Mouse (Mus musculus): ENCODE measurements around the gene Nup160.

- TF ChIP-seq CTCF (IDR thresholded peaks at IDR 0.05; ENCODE audit: borderline replicate concordance, extremely low read depth, insufficient read depth, insufficient read length) (no peak), POLR2A (IDR thresholded peaks at IDR 0.05; ENCODE audit: borderline replicate concordance, extremely low read depth, insufficient read depth, insufficient read length, poor library complexity, severe bottlenecking) (no peak)
Measured at GRCm38 (mm10) chr2:90746538-90746865, 69.5 kb downstream of the Nup160 start.

All from brain, embryonic 14.5 days (tissue).